Comparison of ENCODE assay signal across 9 mouse cellular contexts in genomic region chr4:106803781-106804180, GRCm38 (mm10). TPM values are rescaled to one million over a fixed set of nuclear protein-coding genes. Genes with fewer than 3 reads are reported as not detected.
DNase-seq lines count a peak whose midpoint lies in the region; ATAC-seq and TF ChIP-seq lines count a peak whose summit lies in the region.
"Had no signal": no experiment of that assay in that cellular context is flagged by ENCODE, and none has a peak within 500 bp of the region (broad histone marks: within the 10 kb centered on the region; RNA-seq: fewer than 3 reads in every experiment).

No protein-coding gene starts in this region.

- H3K27me3 ChIP-seq in liver, embryonic 14.5 days (ENCODE audit: control insufficient read depth, insufficient read depth, low read length), result no peaks in the 10 kb centered on the region
- H3K27me3 ChIP-seq in hindbrain, embryonic 16.5 days (replicated peaks; ENCODE audit: control insufficient read depth, insufficient read depth, low read length), result peaks cover 6% of the 10 kb centered on the region; the same call in 1 of the 2 replicates

- peak; percentile 65 for ATAC-seq in liver, embryonic 14.5 days (ENCODE audit: insufficient read depth)
- no peak for ATAC-seq in hindbrain, embryonic 16.5 days

- H3K9me3 ChIP-seq in liver, embryonic 14.5 days (ENCODE audit: control insufficient read depth, low read length), result no peaks in the 10 kb centered on the region
- H3K9me3 ChIP-seq in hindbrain, embryonic 16.5 days (ENCODE audit: control insufficient read depth, low read length), result no peaks in the 10 kb centered on the region

- TF ChIP-seq POLR2A in lung, adult 2 months (IDR thresholded peaks at IDR 0.05; ENCODE audit: borderline replicate concordance, extremely low read depth, low read depth, low read length), result no peak

- H3K4me1 ChIP-seq in lung, adult 2 months (ENCODE audit: control insufficient read depth, insufficient read depth, low read length), result peaks cover 3% of the 10 kb centered on the region; the same call in 1 of the 2 replicates
- H3K4me1 ChIP-seq in liver, embryonic 14.5 days (replicated peaks; ENCODE audit: control insufficient read depth in 2 of 2, insufficient read depth in 2 of 2, low read length in 1 of 2), result peaks cover 31 to 41% of the 10 kb centered on the region in 2 experiments
- H3K4me1 ChIP-seq in hindbrain, embryonic 16.5 days (ENCODE audit: control insufficient read depth, insufficient read depth, low read depth, low read length), result peaks cover 7% of the 10 kb centered on the region; the same call in 1 of the 2 replicates

- TF ChIP-seq CTCF in lung, adult 2 months (IDR thresholded peaks at IDR 0.05; ENCODE audit: insufficient read depth, low read length), result peak; percentile 30; the same call in 1 of the 2 replicates
- TF ChIP-seq CTCF in liver, embryonic 14.5 days (IDR thresholded peaks at IDR 0.05; ENCODE audit: low read depth), result peak; percentile 93

- H3K4me3 ChIP-seq in lung, adult 2 months (replicated peaks; ENCODE audit: extremely low read depth, low read depth, low read length), result no peak overlapping the region
- peak overlapping the region; percentile 81 to 90 for H3K4me3 ChIP-seq in liver, embryonic 14.5 days (ENCODE audit: insufficient read depth in 1 of 2, low read depth in 2 of 2, low read length in 2 of 2)
- no peak overlapping the region for H3K4me3 ChIP-seq in hindbrain, embryonic 16.5 days (ENCODE audit: low read length)

- WGBS in lung, adult 2 months, result 81% methylated on average over 4 of the region's 4 CpGs
- 29% methylated on average over 4 of the region's 4 CpGs for WGBS in liver, embryonic 14.5 days (ENCODE audit: insufficient replicate concordance)
- WGBS in hindbrain, embryonic 16.5 days, result 83% methylated on average over 4 of the region's 4 CpGs

- TF ChIP-seq EP300 in liver, embryonic 14.5 days (IDR thresholded peaks at IDR 0.05; ENCODE audit: low read depth), result no peak

- H3K9ac ChIP-seq in liver, embryonic 14.5 days (replicated peaks), result peak overlapping the region; percentile 88
- no peak overlapping the region for H3K9ac ChIP-seq in hindbrain, embryonic 16.5 days (ENCODE audit: low read depth, low read length)

- peak overlapping the region; percentile 80 for H3K27ac ChIP-seq in liver, embryonic 14.5 days
- H3K27ac ChIP-seq in hindbrain, embryonic 16.5 days (ENCODE audit: low read depth, low read length), result no peak overlapping the region

- H3K36me3 ChIP-seq in liver, embryonic 14.5 days (replicated peaks; ENCODE audit: control insufficient read depth, insufficient read depth, low read depth), result no peaks in the 10 kb centered on the region; the same call in none of the 2 replicates
- no peaks in the 10 kb centered on the region for H3K36me3 ChIP-seq in hindbrain, embryonic 16.5 days (ENCODE audit: control insufficient read depth, insufficient read depth, low read length)

- DNase-seq in lung, adult 2 months, result no peak
- DNase-seq in lung, postnatal 14 days, result no peak
- DNase-seq in brain, adult 2 months (ENCODE audit: low read depth, low spot score), result peak; percentile 28
- no peak for DNase-seq in liver, embryonic 14.5 days (ENCODE audit: low read depth in 3 of 3, low spot score in 3 of 3)
- peak; percentile 41 for DNase-seq in thymus, postnatal 0 days (ENCODE audit: low spot score)
- DNase-seq in cerebellum, adult 11-12 months, result no peak
- no peak for DNase-seq in right cerebral cortex, postnatal 36 days (ENCODE audit: low spot score in 2 of 2)
- DNase-seq: kidney, postnatal 10 days had no signal

- peak overlapping the region; percentile 97 for H3K4me2 ChIP-seq in liver, embryonic 14.5 days (ENCODE audit: low read depth)
- H3K4me2 ChIP-seq in hindbrain, embryonic 16.5 days (ENCODE audit: low read length), result no peak overlapping the region

RNA-seq across cellular contexts. Expression of gene Acot11, which starts 1.0 kb away (rescaled TPM):
- 9.8 and 18.6 TPM in 2 replicates for polyA plus RNA-seq in lung, adult 2 months (2012; rRNA removed)
- 3.9 and 4.1 TPM in 2 replicates for polyA plus RNA-seq in liver, embryonic 14.5 days (2012; rRNA removed)
- polyA plus RNA-seq in liver, embryonic 14.5 days (2014; fragmentation: Nextera tagmentation; extraction: Ambion mirVana), result 4.1 and 5.1 TPM in 2 replicates
- 0.78 and 0.88 TPM in 2 replicates for polyA plus RNA-seq in thymus, postnatal 0 days (2015; fragmentation: Nextera tagmentation; extraction: Ambion mirVana)
- 2.7 and 3.2 TPM in 2 replicates for polyA plus RNA-seq in hindbrain, embryonic 16.5 days (2015; fragmentation: Nextera tagmentation; extraction: Ambion mirVana)

Comparison
In these comparisons a context has a peak if more than half of its experiments do, and no peak if none do; other contexts are left out.
1. DNase-seq: peak in brain, adult 2 months (single experiment) and thymus, postnatal 0 days (single experiment); none in lung, adult 2 months (single experiment), lung, postnatal 14 days (single experiment), liver, embryonic 14.5 days (0 of 3), cerebellum, adult 11-12 months (single experiment) and right cerebral cortex, postnatal 36 days (0 of 2).
2. H3K4me3 ChIP-seq: peak in liver, embryonic 14.5 days (2 of 2); none in lung, adult 2 months (single experiment) and hindbrain, embryonic 16.5 days (single experiment).